Mouse (Mus musculus) MN1 (cell line): Measurements from ENCODE around the gene Gpr83.
"Not testable (repeated sequence)": the region's sequence is repeated elsewhere in the genome, so short reads cannot be mapped to it uniquely, and the experiment has no call there.

Source experiments
- DNase-seq: peaks from one replicate; pipeline ENCODE4 v3.0.0-alpha.2; 2016; ENCODE audit warnings: low spot score

Gene Gpr83

DNA sequence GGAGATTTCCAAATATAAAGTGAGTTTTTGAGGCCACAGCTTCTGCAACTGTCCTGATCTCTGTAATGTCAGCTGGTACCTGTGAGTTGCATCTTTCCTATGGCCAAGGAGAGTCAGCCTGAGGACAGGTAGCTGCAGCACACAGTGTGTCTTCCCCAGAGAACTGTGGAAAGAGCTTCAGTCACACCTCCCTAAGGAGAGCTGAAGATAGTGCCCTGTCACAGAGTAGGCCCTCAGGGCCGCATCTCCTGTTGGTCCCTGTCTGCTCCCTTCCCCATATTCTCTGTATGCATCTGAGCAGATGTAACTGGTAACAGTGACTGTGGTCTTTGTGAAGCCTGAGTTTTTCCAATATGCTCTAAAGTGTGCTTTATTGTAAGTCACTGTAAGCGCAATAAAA is 10.4 kb downstream of the Gpr83 start:
- DNase-seq: no peak

DNA sequence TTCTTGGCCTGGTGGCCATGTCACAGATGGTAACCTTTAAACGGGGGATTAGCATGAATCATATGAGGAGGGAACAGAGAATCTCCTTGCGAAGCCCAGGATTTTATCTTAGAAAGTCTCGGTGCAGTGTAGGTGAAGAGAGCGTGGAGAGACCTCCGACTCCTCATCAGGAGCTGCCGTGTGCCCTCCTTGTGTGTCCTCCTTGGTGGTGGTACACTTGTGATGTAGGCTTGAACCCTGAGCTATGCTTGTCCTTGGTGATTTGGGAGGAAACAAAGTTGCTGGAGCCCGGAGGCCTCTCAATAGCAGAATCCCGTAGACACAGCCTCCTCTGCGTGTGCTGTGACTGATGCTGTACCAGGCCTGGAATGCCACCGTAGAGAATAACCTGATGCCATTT is 10.8 kb downstream of the Gpr83 start:
- no peak for DNase-seq

DNA sequence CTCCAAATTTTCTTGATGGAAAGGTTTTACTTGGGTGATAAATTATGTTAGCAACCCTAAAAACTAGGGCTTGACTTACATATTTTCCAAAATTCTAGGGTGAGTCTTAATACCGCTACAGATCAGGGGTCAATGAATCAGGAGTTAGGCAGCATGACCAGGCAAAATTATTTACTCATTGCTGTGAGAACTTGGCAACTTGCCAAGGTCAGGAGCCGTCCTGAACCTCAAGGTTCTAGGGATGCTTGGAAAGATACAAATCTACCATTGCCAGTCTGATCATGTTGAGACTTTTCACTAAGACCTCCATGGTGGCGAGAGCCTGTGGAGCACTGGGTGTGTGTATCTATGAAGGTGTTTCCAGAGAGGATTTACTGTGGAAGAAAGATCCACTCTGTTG is 11.5 kb downstream of the Gpr83 start:
- no peak for DNase-seq

DNA sequence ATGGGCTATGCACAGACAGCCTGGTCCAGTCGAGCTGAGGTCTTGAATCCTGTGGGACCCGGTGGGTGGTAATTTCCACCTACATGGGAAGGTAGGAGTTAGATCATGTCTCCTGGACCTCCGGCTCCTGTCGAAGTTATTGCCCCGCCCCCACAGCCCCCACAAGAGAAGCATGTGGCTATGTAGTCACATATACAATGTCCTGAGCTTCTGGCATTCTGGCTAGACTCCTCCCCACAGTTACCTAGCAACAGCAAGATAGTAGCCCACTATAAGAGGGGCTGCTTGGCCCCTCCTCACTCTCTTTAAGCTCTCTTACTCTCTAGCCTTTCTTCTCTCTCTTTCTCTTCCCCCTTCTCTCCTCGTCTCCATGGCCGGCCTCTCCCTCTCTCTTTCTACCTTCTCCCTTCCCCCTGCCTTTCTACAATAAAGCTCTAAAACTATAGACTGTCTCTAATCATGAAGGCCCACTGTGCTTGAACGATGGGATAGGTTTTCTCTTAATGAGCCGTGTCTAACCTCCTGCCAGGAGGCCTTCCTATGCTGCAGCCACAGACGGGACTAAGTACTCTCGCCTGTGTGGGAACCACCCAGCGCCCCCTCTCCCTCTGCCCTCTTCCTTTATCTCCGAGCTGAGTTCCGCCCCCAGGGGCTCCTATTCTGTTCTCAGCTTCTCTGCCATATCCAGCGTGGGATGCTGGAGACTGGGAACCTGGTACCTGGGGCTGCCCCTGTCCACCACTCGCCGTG is 12.3 kb downstream of the Gpr83 start:
- no peak for DNase-seq

DNA sequence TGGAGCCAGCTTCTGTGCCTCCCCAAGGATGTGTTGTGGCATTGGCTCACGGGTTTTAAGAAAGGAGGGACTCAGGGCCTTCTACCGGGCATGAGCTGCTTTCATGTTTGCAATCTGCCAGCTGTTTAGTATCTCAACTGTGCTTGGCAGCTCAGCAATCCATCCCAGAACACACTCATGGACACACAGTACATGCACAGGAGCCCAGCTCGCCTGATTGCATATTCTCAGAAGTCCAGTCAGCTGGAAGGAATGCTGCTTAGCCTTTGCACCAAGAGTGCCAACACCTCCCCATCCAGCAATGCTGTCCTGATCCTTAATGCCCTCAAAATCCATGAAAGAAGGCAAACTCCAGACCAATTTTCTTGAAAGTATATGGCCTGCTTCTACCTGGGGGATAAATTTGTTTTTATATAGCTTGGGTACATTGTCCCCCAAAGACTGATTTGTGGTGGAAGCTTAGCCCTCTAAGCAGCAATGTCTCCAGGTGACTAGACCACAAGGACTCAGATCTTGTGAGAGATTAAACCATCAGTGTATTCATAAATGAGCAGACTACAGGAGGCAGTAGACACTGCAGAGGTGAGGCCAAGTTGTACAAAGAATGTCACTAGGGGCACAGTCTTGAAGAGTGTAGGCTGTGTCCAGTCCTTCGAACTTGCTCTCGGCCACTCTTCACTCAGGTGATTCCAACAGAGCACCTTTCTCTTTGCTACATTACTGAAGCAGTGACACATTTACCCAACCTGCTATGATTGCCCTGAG is 15.9 kb downstream of the Gpr83 start:
- no peak for DNase-seq

DNA sequence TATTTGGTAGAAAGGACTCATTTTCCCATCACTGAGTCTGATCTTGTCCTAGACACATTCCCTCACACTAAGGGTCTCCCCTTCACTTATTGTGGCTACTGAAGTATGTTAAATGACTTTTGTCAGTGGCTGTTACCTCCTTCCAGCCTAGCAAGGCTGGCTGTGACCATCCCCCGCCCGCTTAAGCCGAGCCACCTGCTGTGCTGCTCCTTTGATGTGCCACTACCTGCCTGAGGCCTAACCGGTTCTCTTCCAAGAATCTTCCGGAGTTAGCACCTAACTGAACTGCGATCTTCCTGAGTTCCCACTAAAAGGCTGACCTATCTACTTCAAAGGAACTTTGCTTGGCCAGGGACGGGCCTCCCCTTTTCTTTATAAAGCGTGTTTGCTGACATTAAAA is 16.6 kb downstream of the Gpr83 start:
- DNase-seq: not testable (repeated sequence)

DNA sequence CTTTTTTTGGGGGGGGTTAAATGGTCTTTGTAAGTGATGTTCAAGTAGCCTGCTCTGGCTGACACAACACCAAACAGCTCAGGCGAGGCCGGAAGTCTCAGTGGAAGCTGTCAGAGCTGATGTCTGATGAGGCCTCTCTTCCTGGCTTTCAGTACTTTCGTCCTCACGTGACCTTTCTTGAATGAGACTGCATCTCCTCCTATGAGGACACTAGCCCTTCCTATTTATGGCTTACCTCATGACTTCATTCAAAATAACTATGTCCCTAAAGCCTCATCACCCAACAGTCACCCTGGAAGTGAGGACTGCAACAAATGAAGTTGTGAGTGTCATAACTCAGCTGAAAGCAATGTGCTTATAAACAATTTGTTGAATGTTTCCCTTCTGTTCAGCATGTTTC is 24.6 kb downstream of the Gpr83 start:
- no peak for DNase-seq

DNA sequence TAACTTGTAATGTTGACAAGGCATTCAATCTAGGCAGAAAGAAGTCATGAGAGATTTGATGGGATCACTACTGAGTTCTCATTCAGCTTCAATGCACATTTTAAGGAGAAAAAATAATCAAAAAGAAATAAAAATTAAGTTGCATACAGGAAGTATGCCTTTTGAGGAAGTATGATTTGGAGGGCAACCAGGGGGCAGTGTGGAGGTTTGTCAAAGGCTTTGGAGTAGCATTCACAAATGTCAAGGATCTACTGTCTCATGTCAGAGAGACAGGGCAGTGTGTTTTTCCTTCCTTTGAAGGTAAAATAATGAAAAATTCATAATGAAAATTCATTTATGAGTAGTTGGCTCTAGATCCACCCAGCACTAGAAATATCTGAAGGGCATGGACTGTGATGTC is 25.1 kb downstream of the Gpr83 start:
- no peak for DNase-seq

DNA sequence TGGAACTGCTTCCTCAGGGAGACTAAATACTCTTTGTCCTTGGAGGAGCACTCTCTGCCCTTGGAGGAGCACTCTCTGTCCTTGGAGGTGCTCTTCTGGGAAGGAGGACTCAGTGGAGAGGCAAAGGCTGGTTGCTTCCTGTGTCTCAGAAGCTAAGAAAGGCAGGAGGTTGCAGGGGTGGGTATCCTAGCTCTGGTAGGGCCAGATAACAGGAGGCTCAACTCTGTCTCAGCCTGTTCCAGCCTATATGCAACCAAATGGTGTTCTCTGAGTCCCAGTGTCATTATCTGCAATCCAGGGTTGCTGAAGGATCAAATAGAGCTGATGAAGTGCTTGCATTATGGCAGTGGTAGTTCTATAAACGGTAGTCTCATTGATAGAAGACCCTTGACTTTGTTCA is 25.9 kb downstream of the Gpr83 start:
- DNase-seq: no peak

DNA sequence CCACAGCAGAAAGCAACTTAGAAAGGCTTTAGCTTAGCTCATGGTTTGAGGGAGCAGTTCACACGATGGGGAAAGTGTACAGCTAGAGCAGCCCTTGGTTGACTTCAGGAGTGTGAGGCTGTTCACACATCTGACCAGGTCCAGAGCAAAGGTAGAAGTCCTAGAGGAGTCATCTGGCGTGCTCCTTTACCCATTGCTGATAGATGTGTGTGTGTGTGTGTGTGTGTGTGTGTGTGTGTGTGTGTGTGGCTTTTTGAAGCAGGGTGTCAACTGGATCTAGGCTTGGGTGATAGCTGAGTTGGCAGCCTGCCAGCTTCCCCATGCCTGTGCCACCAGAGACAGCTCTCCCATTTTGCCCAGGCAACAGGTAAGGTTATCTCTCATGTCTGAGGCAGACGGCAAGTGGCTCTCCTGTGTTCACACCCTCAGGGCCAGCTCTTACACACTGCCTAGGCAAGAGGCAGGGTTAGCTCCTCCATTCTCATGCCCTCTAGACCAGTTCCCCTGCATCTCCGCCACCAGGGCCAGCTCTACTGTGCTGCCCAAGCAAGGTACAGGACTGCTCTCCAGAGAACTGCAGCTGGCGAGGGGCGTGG is 27.9 kb downstream of the Gpr83 start:
- no peak for DNase-seq

DNA sequence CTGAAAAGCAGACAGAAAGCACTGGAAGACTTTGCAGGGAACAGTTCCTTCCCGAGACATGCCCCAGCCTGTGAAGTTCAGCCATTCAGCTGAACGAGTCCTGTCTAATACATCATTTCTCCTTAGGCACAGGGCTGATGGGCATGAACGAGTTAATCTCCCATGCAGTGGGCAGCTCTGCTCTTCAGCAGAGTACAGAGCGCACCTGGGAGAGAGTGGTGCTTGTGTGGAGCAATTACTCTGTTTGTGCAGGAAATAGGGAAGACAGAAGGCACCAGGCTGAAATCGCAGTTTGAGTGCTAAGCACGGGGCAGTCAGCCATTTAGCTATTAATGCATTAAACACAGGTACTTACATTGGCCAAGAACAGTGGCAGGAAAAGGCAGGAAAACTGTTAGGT is 28.7 kb downstream of the Gpr83 start:
- no peak for DNase-seq

DNA sequence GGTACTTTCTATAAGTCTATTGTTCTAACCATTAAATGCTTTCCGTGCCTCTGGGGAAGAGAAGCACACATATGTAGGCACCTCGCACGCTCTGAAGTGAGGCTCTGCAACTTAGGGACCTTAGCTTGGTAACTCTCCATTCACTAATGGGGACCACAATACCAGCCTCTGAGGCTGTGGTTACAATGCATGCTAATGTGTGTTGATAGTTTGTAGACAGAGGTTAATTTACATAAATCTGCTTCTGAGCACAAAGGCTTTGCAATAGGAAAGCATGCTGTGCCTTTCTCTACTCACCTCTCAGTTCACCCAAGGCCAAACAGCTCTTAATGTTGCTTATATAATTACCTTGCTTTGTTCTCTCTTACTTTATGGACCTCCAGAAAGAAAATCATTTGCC is 30.7 kb downstream of the Gpr83 start:
- DNase-seq: no peak

DNA sequence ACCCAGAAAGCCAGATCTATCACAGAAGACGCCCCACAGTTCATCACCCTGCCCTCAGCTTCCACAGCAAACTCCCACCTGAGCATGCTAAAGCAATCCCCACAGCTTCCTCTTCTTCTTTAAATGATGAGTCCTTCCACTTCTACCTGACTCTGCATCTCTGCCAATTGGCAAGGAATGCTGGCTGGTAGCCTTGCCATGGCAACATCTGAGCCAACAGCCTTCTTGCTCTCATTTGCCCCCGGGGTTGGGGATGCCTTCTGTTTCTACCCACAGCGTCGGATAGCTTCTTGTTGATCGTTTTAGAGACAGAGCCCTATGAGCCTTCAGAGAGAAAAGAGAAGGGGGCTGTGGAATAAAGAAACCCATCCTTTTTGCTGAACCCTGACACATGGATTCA is 31.9 kb downstream of the Gpr83 start:
- no peak for DNase-seq

- no peak for DNase-seq
Observed at GRCm38 (mm10) chr9:14893388-14893787, 33.4 kb downstream of the Gpr83 start.

GRCm38 (mm10) chr9:14894628-14895027 is 34.6 kb downstream of the Gpr83 start:
- no peak for DNase-seq

- DNase-seq: no peak
Observed at GRCm38 (mm10) chr9:14895237-14895835, 35.3 kb downstream of the Gpr83 start.

DNA sequence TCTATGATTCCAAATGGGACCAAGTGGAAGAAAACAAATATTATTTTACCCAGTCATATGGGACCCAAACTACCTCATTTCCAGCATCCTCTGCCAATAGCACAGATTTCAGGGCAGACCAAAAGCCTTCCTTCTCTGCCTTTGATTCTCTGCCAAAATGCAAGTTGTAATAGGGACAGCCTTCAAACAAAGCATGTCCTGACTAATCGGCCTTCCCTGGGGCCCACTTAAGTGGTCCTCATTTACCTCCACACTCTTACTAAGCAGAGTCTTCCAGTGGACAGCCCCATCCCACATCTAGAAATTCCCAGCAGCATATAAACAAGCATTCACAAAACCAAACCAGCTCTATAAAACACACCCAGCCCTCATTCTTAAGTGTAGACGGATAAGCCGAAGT is 37.1 kb downstream of the Gpr83 start:
- DNase-seq: no peak

- no peak for DNase-seq
Observed at GRCm38 (mm10) chr9:14901757-14902156, 41.7 kb downstream of the Gpr83 start.

- DNase-seq: no peak
Observed at GRCm38 (mm10) chr9:14902416-14902815, 42.4 kb downstream of the Gpr83 start.

DNA sequence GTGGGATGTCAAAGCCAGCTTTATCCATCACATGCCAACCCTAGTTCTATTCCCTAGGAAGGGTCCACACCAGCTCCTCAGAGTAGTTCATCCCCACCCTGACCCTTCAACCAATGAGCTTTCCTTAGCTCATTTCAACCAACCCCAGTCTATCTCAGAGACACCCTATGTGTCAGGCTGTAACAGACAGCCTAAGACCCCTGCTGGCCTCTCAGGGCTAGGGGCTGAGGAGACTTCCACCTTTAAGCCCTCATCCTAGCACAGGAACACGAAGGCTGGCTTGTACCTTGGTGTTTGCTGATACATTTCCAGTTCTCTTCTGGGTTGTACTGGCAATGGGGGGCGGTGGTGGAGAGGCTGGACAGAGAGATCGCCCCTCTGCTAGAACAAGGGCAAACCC is 43.0 kb downstream of the Gpr83 start:
- no peak for DNase-seq

DNA sequence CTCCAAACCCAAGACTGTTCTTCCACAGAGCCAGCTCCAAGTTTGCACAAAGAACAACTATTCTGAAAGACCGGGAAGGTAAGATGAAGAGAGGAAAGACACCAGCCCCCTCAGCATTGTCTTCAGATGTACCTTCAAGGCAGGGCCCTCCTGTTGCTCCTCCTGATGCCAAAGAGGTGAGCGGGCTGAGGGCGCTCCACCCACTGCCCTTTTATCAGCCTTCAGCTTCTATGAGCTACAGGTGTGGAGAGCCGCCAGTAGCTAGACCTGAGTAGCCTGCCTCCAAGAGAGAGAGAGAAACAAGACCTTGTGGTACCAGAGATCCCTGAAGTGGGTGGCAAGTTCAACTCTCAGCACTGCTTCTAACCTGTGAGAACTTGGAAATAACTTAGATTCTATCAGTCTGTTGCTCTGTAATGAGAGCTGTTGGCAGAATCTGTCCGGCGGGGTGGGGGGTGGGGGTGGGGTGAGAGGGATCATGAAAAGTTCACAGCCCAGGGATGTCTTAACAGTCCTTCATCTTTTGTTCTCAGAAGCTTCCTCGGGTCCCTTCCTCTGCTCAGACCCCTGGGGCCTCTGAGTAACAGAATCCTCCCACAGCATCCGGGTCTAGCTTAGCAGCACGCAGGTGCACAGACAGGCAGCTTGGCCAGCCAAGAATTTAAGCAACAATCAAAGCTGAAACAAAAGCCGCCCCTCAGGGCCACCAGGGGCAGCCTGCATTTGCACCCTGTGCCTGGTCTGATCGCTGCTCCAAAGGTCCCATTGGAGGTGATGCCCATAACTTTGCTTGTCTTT is 43.8 kb downstream of the Gpr83 start, which contains the start of gene Izumo1r:
Gene Izumo1r, minus strand, starts transcription at position 369 of the 798 bp plus-strand sequence.
- DNase-seq: no peak
